ENCODE assay signal across 8 mouse cellular contexts in the genomic region with DNA sequence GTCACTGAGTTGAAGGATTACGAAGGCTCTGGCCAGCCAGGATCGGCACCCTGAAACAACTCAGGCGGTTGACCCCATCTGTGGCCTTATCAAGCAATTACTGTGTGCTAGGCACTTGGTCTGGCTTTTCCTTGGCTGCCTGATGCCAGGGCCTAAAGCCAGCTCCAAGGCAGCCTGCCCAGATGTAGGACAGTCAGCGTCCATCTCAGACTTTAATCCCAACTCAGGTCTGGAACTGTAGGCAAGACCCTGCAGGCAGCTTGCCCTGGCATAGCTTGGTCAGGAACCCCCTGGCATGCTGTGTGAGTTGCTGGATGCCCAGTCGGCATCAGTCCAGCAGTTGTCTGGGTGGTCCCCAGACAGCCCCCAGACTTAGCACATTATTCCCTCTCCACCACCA. TPM values are rescaled to one million over a fixed set of nuclear protein-coding genes. Genes with fewer than 3 reads are reported as not detected.
DNase-seq lines count a peak whose midpoint lies in the region; ATAC-seq lines count a peak whose summit lies in the region.

No protein-coding gene starts in this region.

- peaks cover 28% of the 10 kb centered on the region for H3K4me1 ChIP-seq in kidney, embryonic 16.5 days (ENCODE audit: insufficient read depth, low read length)
- H3K4me1 ChIP-seq in embryonic facial prominence, embryonic 12.5 days: peaks cover 56% of the 10 kb centered on the region
- peaks cover 68% of the 10 kb centered on the region for H3K4me1 ChIP-seq in heart, embryonic 11.5 days (ENCODE audit: control insufficient read depth, insufficient read depth, low read length)
- H3K4me1 ChIP-seq in limb, embryonic 10.5 days: peaks cover 80% of the 10 kb centered on the region

- no peak for DNase-seq in kidney, postnatal 25 days
- DNase-seq in limb, embryonic 10.5 days (ENCODE audit: low spot score): no peak
- DNase-seq in retina, embryonic 14.5 days (ENCODE audit: low spot score): no peak
- no peak for DNase-seq in urinary bladder, adult 18-20 months (ENCODE audit: low spot score in 2 of 2)
- no peak for DNase-seq in layer of hippocampus, adult 9-10 months (ENCODE audit: low spot score)

- peaks cover 14% of the 10 kb centered on the region for H3K36me3 ChIP-seq in kidney, embryonic 16.5 days (ENCODE audit: insufficient read depth, low read length)
- 0 out of 2 replicates have a peak, but pooled peaks cover 15% of the 10 kb centered on the region for H3K36me3 ChIP-seq in embryonic facial prominence, embryonic 12.5 days
- peaks cover 4% of the 10 kb centered on the region; the same call in 1 of the 2 replicates for H3K36me3 ChIP-seq in heart, embryonic 11.5 days (ENCODE audit: control insufficient read depth, insufficient read depth, low read length)
- H3K36me3 ChIP-seq in limb, embryonic 10.5 days: peaks cover 52% of the 10 kb centered on the region

- H3K27ac ChIP-seq in kidney, embryonic 16.5 days (ENCODE audit: low read length): no peak overlapping the region; the same call in 1 of the 2 replicates
- H3K27ac ChIP-seq in embryonic facial prominence, embryonic 12.5 days: peak overlapping the region; percentile 91; the same call in 1 of the 2 replicates
- no peak overlapping the region for H3K27ac ChIP-seq in heart, embryonic 11.5 days (ENCODE audit: low read depth, low read length)
- peak overlapping the region; percentile 88 for H3K27ac ChIP-seq in limb, embryonic 10.5 days

- H3K4me3 ChIP-seq in kidney, embryonic 16.5 days (ENCODE audit: low read length): peak overlapping the region; percentile 38; the same call in 1 of the 2 replicates
- peak overlapping the region; percentile 40 for H3K4me3 ChIP-seq in embryonic facial prominence, embryonic 12.5 days
- H3K4me3 ChIP-seq in heart, embryonic 11.5 days (ENCODE audit: low read depth, low read length): peak overlapping the region; percentile 46; the same call in 1 of the 2 replicates
- H3K4me3 ChIP-seq in limb, embryonic 10.5 days: 0 out of 2 replicates have a peak overlapping the region, but pooled peaks have one; percentile 55

- WGBS in kidney, embryonic 16.5 days: 88% methylated on average over 5 of the region's 5 CpGs
- WGBS in embryonic facial prominence, embryonic 12.5 days: 75% methylated on average over 5 of the region's 5 CpGs
- WGBS in heart, embryonic 11.5 days (ENCODE audit: insufficient replicate concordance): 67% methylated on average over 5 of the region's 5 CpGs
- 78% methylated on average over 5 of the region's 5 CpGs for WGBS in limb, embryonic 10.5 days

- no peak overlapping the region for H3K9ac ChIP-seq in kidney, embryonic 16.5 days (replicated peaks; ENCODE audit: low read length)
- H3K9ac ChIP-seq in embryonic facial prominence, embryonic 12.5 days: 0 out of 2 replicates have a peak overlapping the region, but pooled peaks have one; percentile 62
- H3K9ac ChIP-seq in heart, embryonic 11.5 days (ENCODE audit: low read depth, low read length): peak overlapping the region; percentile 46; the same call in 1 of the 2 replicates

- ATAC-seq in kidney, embryonic 16.5 days (ENCODE audit: low FRiP score, low TSS enrichment): no peak
- no peak for ATAC-seq in embryonic facial prominence, embryonic 12.5 days (ENCODE audit: insufficient number of reproducible peaks, insufficient read depth, low FRiP score, low TSS enrichment)
- no peak for ATAC-seq in heart, embryonic 11.5 days (replicated peaks; ENCODE audit: insufficient number of reproducible peaks, low FRiP score, low TSS enrichment)

- 0 out of 2 replicates have a peak overlapping the region, but pooled peaks have one; percentile 59 for H3K4me2 ChIP-seq in kidney, embryonic 16.5 days (replicated peaks; ENCODE audit: low read depth, low read length)
- H3K4me2 ChIP-seq in embryonic facial prominence, embryonic 12.5 days (replicated peaks): peak overlapping the region; percentile 73
- peak overlapping the region; percentile 81 for H3K4me2 ChIP-seq in heart, embryonic 11.5 days

- no peaks in the 10 kb centered on the region for H3K27me3 ChIP-seq in kidney, embryonic 16.5 days (ENCODE audit: insufficient read depth, low read length)
- H3K27me3 ChIP-seq in embryonic facial prominence, embryonic 12.5 days: no peaks in the 10 kb centered on the region
- H3K27me3 ChIP-seq in heart, embryonic 11.5 days (ENCODE audit: control insufficient read depth, insufficient read depth, low read length): no peaks in the 10 kb centered on the region
- H3K27me3 ChIP-seq in limb, embryonic 10.5 days (ENCODE audit: low read depth, poor library complexity, severe bottlenecking): no peaks in the 10 kb centered on the region

- H3K9me3 ChIP-seq in kidney, embryonic 16.5 days (ENCODE audit: low read length): no peaks in the 10 kb centered on the region
- no peaks in the 10 kb centered on the region for H3K9me3 ChIP-seq in embryonic facial prominence, embryonic 12.5 days
- no peaks in the 10 kb centered on the region for H3K9me3 ChIP-seq in heart, embryonic 11.5 days (replicated peaks; ENCODE audit: control insufficient read depth, low read length)
- H3K9me3 ChIP-seq in limb, embryonic 10.5 days (replicated peaks): no peaks in the 10 kb centered on the region

RNA-seq across cellular contexts. Expression of gene Timm22, which starts 29.3 kb away (rescaled TPM):
- polyA plus RNA-seq in kidney, embryonic 16.5 days (2015; fragmentation: Nextera tagmentation; extraction: Ambion mirVana): 106 and 112 TPM in 2 replicates
- polyA plus RNA-seq in embryonic facial prominence, embryonic 12.5 days (2016; fragmentation: Nextera tagmentation; extraction: Ambion mirVana): 142 TPM in 2 replicates
- 108 and 110 TPM in 2 replicates for polyA plus RNA-seq in heart, embryonic 11.5 days (2014; fragmentation: Nextera tagmentation; extraction: Ambion mirVana)
- polyA plus RNA-seq in limb, embryonic 10.5 days (2016; fragmentation: Nextera tagmentation; extraction: Ambion mirVana): 144 and 147 TPM in 2 replicates

RNA-seq across cellular contexts. Expression of gene Nxn, which starts 37.1 kb away (rescaled TPM):
- 26.9 and 29.5 TPM in 2 replicates for polyA plus RNA-seq in kidney, embryonic 16.5 days (2015; fragmentation: Nextera tagmentation; extraction: Ambion mirVana)
- polyA plus RNA-seq in embryonic facial prominence, embryonic 12.5 days (2016; fragmentation: Nextera tagmentation; extraction: Ambion mirVana): 72.1 and 77.9 TPM in 2 replicates
- 21.6 and 24.8 TPM in 2 replicates for polyA plus RNA-seq in heart, embryonic 11.5 days (2014; fragmentation: Nextera tagmentation; extraction: Ambion mirVana)
- 53.3 and 55.7 TPM in 2 replicates for polyA plus RNA-seq in limb, embryonic 10.5 days (2016; fragmentation: Nextera tagmentation; extraction: Ambion mirVana)

Comparison
In these comparisons a context has a peak if more than half of its experiments do, and no peak if none do; other contexts are left out.
1. H3K27ac ChIP-seq: peak in embryonic facial prominence, embryonic 12.5 days (single experiment) and limb, embryonic 10.5 days (single experiment); none in kidney, embryonic 16.5 days (single experiment) and heart, embryonic 11.5 days (single experiment).
2. Peak in every context shown above with its lines, with median percentiles within 50 percentile points of each other: H3K4me2 ChIP-seq and H3K4me3 ChIP-seq.